Mouse (Mus musculus): ENCODE data around the gene 4930470P17Rik. TPM values are rescaled to one million over a fixed set of nuclear protein-coding genes. Genes with fewer than 3 reads are reported as not detected.

4930470P17Rik gene
- polyA plus RNA-seq, 1 experiment, result not detected

GRCm38 (mm10) chr2:170534116-170534802, 67.6 kb downstream of the 4930470P17Rik start:
- H3K4me1 ChIP-seq (ENCODE audit: control insufficient read depth, insufficient read depth, low read length), result no peaks in the 10 kb centered on the region
- no peak overlapping the region for H3K27ac ChIP-seq (ENCODE audit: insufficient read depth, low read depth, low read length)
- H3K4me3 ChIP-seq (ENCODE audit: insufficient read depth, low read length), result no peak overlapping the region
- TF ChIP-seq CTCF (IDR thresholded peaks at IDR 0.05; ENCODE audit: low read depth, low read length) (no peak), POLR2A (IDR thresholded peaks at IDR 0.05; ENCODE audit: borderline replicate concordance, low read depth, low read length) (no peak)

GRCm38 (mm10) chr2:170530256-170530655, 71.6 kb downstream of the 4930470P17Rik start:
- Histone ChIP-seq H3K27ac (ENCODE audit: insufficient read depth, low read depth, low read length) (no peak overlapping the region), H3K4me3 (ENCODE audit: insufficient read depth, low read length) (no peak overlapping the region), H3K4me1 (ENCODE audit: control insufficient read depth, insufficient read depth, low read length) (no peaks in the 10 kb centered on the region)
- no peak for TF ChIP-seq CTCF (IDR thresholded peaks at IDR 0.05; ENCODE audit: low read depth, low read length)
- no peak for TF ChIP-seq POLR2A (IDR thresholded peaks at IDR 0.05; ENCODE audit: borderline replicate concordance, low read depth, low read length)

- TF ChIP-seq POLR2A (IDR thresholded peaks at IDR 0.05; ENCODE audit: borderline replicate concordance, low read depth, low read length) (no peak), CTCF (IDR thresholded peaks at IDR 0.05; ENCODE audit: low read depth, low read length) (no peak)
- Histone ChIP-seq H3K4me3 (ENCODE audit: insufficient read depth, low read length) (no peak overlapping the region), H3K4me1 (ENCODE audit: control insufficient read depth, insufficient read depth, low read length) (no peaks in the 10 kb centered on the region), H3K27ac (ENCODE audit: insufficient read depth, low read depth, low read length) (no peak overlapping the region)
These were observed 72.1 kb downstream of the 4930470P17Rik start for GRCm38 (mm10) chr2:170529766-170530165.

Other genes with a start within 250 kb of the 4930470P17Rik start
- not detected in 2 replicates for gene Bcas1, start 174.2 kb downstream of the 4930470P17Rik start, polyA plus RNA-seq (2012; ENCODE audit: insufficient read depth, insufficient read length, missing spikeins)
- 38.1 and 49.7 TPM in 2 replicates for gene Pfdn4, start 105.6 kb downstream of the 4930470P17Rik start, polyA plus RNA-seq (2012; ENCODE audit: insufficient read depth, insufficient read length, missing spikeins)
- not detected in 2 replicates for gene Cyp24a1, start 104.9 kb downstream of the 4930470P17Rik start, polyA plus RNA-seq (2012; ENCODE audit: insufficient read depth, insufficient read length, missing spikeins)
- gene Dok5, start 129.8 kb upstream of the 4930470P17Rik start, polyA plus RNA-seq (2012; ENCODE audit: insufficient read depth, insufficient read length, missing spikeins), result not detected in 2 replicates

Data from bone marrow macrophage, adult 2 months (primary cell).